Mouse (Mus musculus) ES-E14 (cell line): ENCODE results near the gene Fgf18. TPM values are rescaled to one million over a fixed set of nuclear protein-coding genes. Genes with fewer than 3 reads are reported as not detected.

Experiments used
- DNase-seq: peaks from one replicate; pipeline ENCODE4 v3.0.0-alpha.2; 2013; ENCODE audit warnings: low read depth, low spot score
- H3K27ac ChIP-seq: 2 replicates; pipeline ENCODE4 v1.5.1; 2012; ENCODE audit warnings: low read depth, mild to moderate bottlenecking, low read length, moderate library complexity, mixed read lengths; ENCODE audit not compliant: poor library complexity, insufficient read depth, severe bottlenecking
- H3K36me3 ChIP-seq: 2 replicates; pipeline ENCODE4 v1.6.1; 2012; ENCODE audit warnings: mild to moderate bottlenecking, low read length, moderate library complexity, mixed read lengths; ENCODE audit not compliant: control insufficient read depth, poor library complexity, insufficient read depth, severe bottlenecking
- H3K4me1 ChIP-seq, 2 experiments: fragments of 150-350 bp in 1 of 2; sonication (generic) in 1 of 2; 2 replicates each; pipeline ENCODE4 v1.6.1; 2012; ENCODE audit warnings: low read length in 2 of 2, mild to moderate bottlenecking in 1 of 2, mixed read lengths in 1 of 2; ENCODE audit not compliant: control insufficient read depth in 2 of 2, insufficient read depth in 2 of 2, poor library complexity in 1 of 2
- H3K4me3 ChIP-seq, 2 experiments: fragments of 150-350 bp in 1 of 2; sonication (generic) in 1 of 2; 2 replicates each; pipeline ENCODE4 v1.5.1; 2012; ENCODE audit warnings: low read length in 2 of 2, low read depth in 1 of 2, mild to moderate bottlenecking in 1 of 2, mixed read lengths in 1 of 2; ENCODE audit not compliant: insufficient read depth in 1 of 2, poor library complexity in 1 of 2, severe bottlenecking in 1 of 2
- H3K9ac ChIP-seq: 2 replicates; pipeline ENCODE4 v1.6.1; 2012; ENCODE audit warnings: low read depth, mild to moderate bottlenecking, low read length, mixed read lengths; ENCODE audit not compliant: poor library complexity, insufficient read depth, severe bottlenecking
- H3K9me3 ChIP-seq: fragments of 150-350 bp; sonication (generic); 2 replicates; pipeline ENCODE4 v1.6.1; 2012; ENCODE audit warnings: low read depth, mild to moderate bottlenecking, low read length; ENCODE audit not compliant: control insufficient read depth, insufficient read depth
- CHD2 ChIP-seq: IDR thresholded peaks from 2 replicates; pipeline ENCODE4 v1.6.1; 2014; ENCODE audit warnings: mild to moderate bottlenecking, low read depth, low read length, inconsistent platforms
- HCFC1 ChIP-seq: IDR thresholded peaks from 2 replicates; pipeline ENCODE4 v1.6.1; 2012; ENCODE audit warnings: low read length, inconsistent platforms, borderline replicate concordance; ENCODE audit not compliant: insufficient read depth
- MAFK ChIP-seq: IDR thresholded peaks from 2 replicates; pipeline ENCODE4 v1.6.1; 2014; ENCODE audit warnings: mild to moderate bottlenecking, low read depth, low read length, inconsistent platforms; ENCODE audit not compliant: insufficient read depth
- ZC3H11A ChIP-seq: IDR thresholded peaks from 2 replicates; pipeline ENCODE4 v1.6.1; 2012; ENCODE audit warnings: low read depth, mild to moderate bottlenecking, inconsistent platforms, low read length, borderline replicate concordance
- ZNF384 ChIP-seq: IDR thresholded peaks from 2 replicates; pipeline ENCODE4 v1.6.1; 2012; ENCODE audit warnings: low read depth, low read length, inconsistent platforms
- in situ Hi-C, 2 experiments: fragments of 600-800 bp; cut with MboI; formaldehyde crosslinking; loops; one replicate each; pipeline ENCODE4 v1.15.1; 2025; ENCODE audit warnings: low sequenced_read_pairs in 2 of 2, inconsistent platforms in 1 of 2; ENCODE audit not compliant: unreplicated experiment in 2 of 2
- total RNA-seq: library from RNA; depleted of rRNA; stranded (reverse); fragments of 300-350 nt; gene quantifications from 2 replicates; pipeline ENCODE4 v1.2.3, GENCODE M21; 2012; rRNA removed

The Fgf18 gene
- 1.6 and 4.8 TPM in 2 replicates for total RNA-seq

GRCm38 (mm10) chr11:33147171-33147571 lies at the start of gene Fgf18:
Gene Fgf18 (minus strand): TSS chr11:33147400.
- H3K4me1 ChIP-seq: peaks cover 2 to 22% of the 10 kb centered on the region in 2 experiments; a peak in 3 of 4 replicates
- peak within 1 kb of the TSS; percentile 54 to 78 for H3K4me3 ChIP-seq
- peaks cover 10% of the 10 kb centered on the region for H3K36me3 ChIP-seq
- H3K9me3 ChIP-seq: no peaks in the 10 kb centered on the region
- TF ChIP-seq CHD2: no peak
- TF ChIP-seq HCFC1: no peak
- TF ChIP-seq ZC3H11A: no peak
- no peak for TF ChIP-seq ZNF384
- TF ChIP-seq MAFK: no peak
- H3K9ac ChIP-seq: peak within 1 kb of the TSS; percentile 45
- no peak within 1 kb of the TSS for H3K27ac ChIP-seq
- DNase-seq: no peak
- in situ Hi-C loops: no loop called here

GRCm38 (mm10) chr11:33196447-33197132 lies 49.4 kb upstream of the Fgf18 start:
- in situ Hi-C loops: loop anchor here in 1 of 2 experiments (25.0 kb wide), 2 partner anchors 416 to 516 kb away; no protein-coding TSS in a partner anchor
- H3K27ac ChIP-seq: no peak overlapping the region
- no peak overlapping the region for H3K4me3 ChIP-seq
- no peak overlapping the region for H3K9ac ChIP-seq
- H3K36me3 ChIP-seq: no peaks in the 10 kb centered on the region
- peaks cover 2 to 6% of the 10 kb centered on the region in 2 experiments; a peak in 2 of 4 replicates for H3K4me1 ChIP-seq
- TF ChIP-seq MAFK (no peak), CHD2 (no peak), HCFC1 (no peak), ZC3H11A (no peak), ZNF384 (no peak)
- H3K9me3 ChIP-seq: no peaks in the 10 kb centered on the region
- no peak for DNase-seq

GRCm38 (mm10) chr11:33195531-33196446 lies 48.6 kb upstream of the Fgf18 start:
- H3K4me3 ChIP-seq: no peak overlapping the region
- TF ChIP-seq CHD2 (no peak), HCFC1 (no peak), MAFK (no peak), ZNF384 (no peak), ZC3H11A (no peak)
- H3K27ac ChIP-seq: no peak overlapping the region

GRCm38 (mm10) chr11:33195061-33195460 lies 47.9 kb upstream of the Fgf18 start:
- H3K4me3 ChIP-seq: no peak overlapping the region
- DNase-seq: no peak
- H3K4me1 ChIP-seq: peaks cover 1 to 2% of the 10 kb centered on the region in 2 experiments; a peak in 2 of 4 replicates
- TF ChIP-seq MAFK (no peak), CHD2 (no peak), ZC3H11A (no peak), ZNF384 (no peak), HCFC1 (no peak)
- H3K9ac ChIP-seq: no peak overlapping the region
- in situ Hi-C loops: loop anchor here in 1 of 2 experiments (25.0 kb wide), 2 partner anchors 417 to 517 kb away; no protein-coding TSS in a partner anchor
- no peak overlapping the region for H3K27ac ChIP-seq
- no peaks in the 10 kb centered on the region for H3K9me3 ChIP-seq
- no peaks in the 10 kb centered on the region for H3K36me3 ChIP-seq

More at GRCm38 (mm10) chr11:33195531-33196446, 48.6 kb upstream of the Fgf18 start:
- H3K9me3 ChIP-seq: no peaks in the 10 kb centered on the region
- H3K36me3 ChIP-seq: no peaks in the 10 kb centered on the region
- H3K4me1 ChIP-seq: peaks cover 2 to 6% of the 10 kb centered on the region in 2 experiments; a peak in 2 of 4 replicates
- no peak for DNase-seq
- in situ Hi-C loops: loop anchor here in 1 of 2 experiments (25.0 kb wide), 2 partner anchors 417 to 517 kb away; no protein-coding TSS in a partner anchor
- no peak overlapping the region for H3K9ac ChIP-seq
